Mouse (Mus musculus) testis, adult 2 months (tissue): ENCODE measurements around the gene Cdkal1.

Experiments used
- CTCF ChIP-seq: fragments of 200-500 bp; IDR thresholded peaks from 2 replicates; pipeline ENCODE4 v1.5.1; 2012; ENCODE audit warnings: low read depth, mild to moderate bottlenecking, inconsistent platforms, low read length, moderate library complexity; ENCODE audit not compliant: control insufficient read depth, insufficient read depth, insufficient replicate concordance
- POLR2A ChIP-seq: fragments of 200-500 bp; IDR thresholded peaks from 2 replicates; pipeline ENCODE4 v1.6.1; 2012; ENCODE audit warnings: low read depth, mild to moderate bottlenecking, inconsistent platforms, low read length, moderate library complexity; ENCODE audit not compliant: control insufficient read depth

- TF ChIP-seq CTCF (no peak), POLR2A (no peak)
Observed at GRCm38 (mm10) chr13:29624929-29625328, 230.5 kb downstream of the Cdkal1 start.
